Comparison of ENCODE assay signal across 8 mouse cellular contexts in genomic region chr11:95001058-95001457, GRCm38 (mm10). TPM values are rescaled to one million over a fixed set of nuclear protein-coding genes. Genes with fewer than 3 reads are reported as not detected.
DNase-seq lines count a peak whose midpoint lies in the region; ATAC-seq and TF ChIP-seq lines count a peak whose summit lies in the region.

No protein-coding gene starts in this region.

- WGBS in hindbrain, embryonic 15.5 days: 0% methylated on average over 8 of the region's 8 CpGs
- WGBS in limb, embryonic 12.5 days: 2% methylated on average over 8 of the region's 8 CpGs
- 4% methylated on average over 8 of the region's 8 CpGs for WGBS in midbrain, embryonic 12.5 days

- TF ChIP-seq CTCF in testis, adult 2 months (IDR thresholded peaks at IDR 0.05; ENCODE audit: control insufficient read depth, insufficient read depth, insufficient replicate concordance, low read depth, low read length): peak; percentile 84; the same call in 1 of the 2 replicates

- ATAC-seq in hindbrain, embryonic 15.5 days (ENCODE audit: low FRiP score, low read depth): peak; percentile 49; the same call in 1 of the 2 replicates
- 0 out of 2 replicates have a peak, but pooled peaks have one; percentile 29 for ATAC-seq in limb, embryonic 12.5 days (ENCODE audit: insufficient number of reproducible peaks, insufficient read depth, low FRiP score, low TSS enrichment, low read depth)
- peak; percentile 73 for ATAC-seq in midbrain, embryonic 12.5 days (ENCODE audit: low FRiP score, low read depth)

- peak overlapping the region; percentile 12; the same call in 1 of the 2 replicates for H3K9ac ChIP-seq in hindbrain, embryonic 15.5 days
- no peak overlapping the region; the same call in 1 of the 2 replicates for H3K9ac ChIP-seq in limb, embryonic 12.5 days (replicated peaks)
- H3K9ac ChIP-seq in midbrain, embryonic 12.5 days (replicated peaks): peak overlapping the region; percentile 8; the same call in 1 of the 2 replicates

- H3K27ac ChIP-seq in testis, adult 2 months (ENCODE audit: control insufficient read depth, insufficient read depth, low read depth, low read length): no peak overlapping the region
- peak overlapping the region; percentile 67 for H3K27ac ChIP-seq in hindbrain, embryonic 15.5 days (replicated peaks)
- peak overlapping the region; percentile 66 for H3K27ac ChIP-seq in limb, embryonic 12.5 days
- peak overlapping the region; percentile 75 for H3K27ac ChIP-seq in midbrain, embryonic 12.5 days (replicated peaks)

- no peak overlapping the region for H3K4me3 ChIP-seq in testis, adult 2 months (ENCODE audit: control insufficient read depth, low read depth, low read length)
- H3K4me3 ChIP-seq in hindbrain, embryonic 15.5 days: no peak overlapping the region
- 0 out of 2 replicates have a peak overlapping the region, but pooled peaks have one; percentile 3 for H3K4me3 ChIP-seq in limb, embryonic 12.5 days (replicated peaks)
- no peak overlapping the region for H3K4me3 ChIP-seq in midbrain, embryonic 12.5 days

- no peak for TF ChIP-seq POLR2A in testis, adult 2 months (IDR thresholded peaks at IDR 0.05; ENCODE audit: control insufficient read depth, low read depth, low read length)

- H3K27me3 ChIP-seq in testis, adult 2 months (ENCODE audit: control insufficient read depth, insufficient read depth, low read length): no peaks in the 10 kb centered on the region
- H3K27me3 ChIP-seq in hindbrain, embryonic 15.5 days: no peaks in the 10 kb centered on the region
- no peaks in the 10 kb centered on the region for H3K27me3 ChIP-seq in limb, embryonic 12.5 days
- H3K27me3 ChIP-seq in midbrain, embryonic 12.5 days: no peaks in the 10 kb centered on the region
- H3K27me3 ChIP-seq in splenic B cell, adult 2 months (ENCODE audit: control insufficient read depth, insufficient read depth, low read length, poor library complexity, severe bottlenecking): no peaks in the 10 kb centered on the region

- peaks cover 2% of the 10 kb centered on the region for H3K4me1 ChIP-seq in testis, adult 2 months (ENCODE audit: control insufficient read depth, insufficient read depth, low read length)
- peaks cover 34% of the 10 kb centered on the region for H3K4me1 ChIP-seq in hindbrain, embryonic 15.5 days (replicated peaks)
- peaks cover 16% of the 10 kb centered on the region for H3K4me1 ChIP-seq in limb, embryonic 12.5 days (replicated peaks)
- H3K4me1 ChIP-seq in midbrain, embryonic 12.5 days: peaks cover 25% of the 10 kb centered on the region

- H3K9me3 ChIP-seq in hindbrain, embryonic 15.5 days: no peaks in the 10 kb centered on the region
- H3K9me3 ChIP-seq in limb, embryonic 12.5 days: no peaks in the 10 kb centered on the region
- H3K9me3 ChIP-seq in midbrain, embryonic 12.5 days: no peaks in the 10 kb centered on the region

- no peak for DNase-seq in testis, postnatal 14 days (ENCODE audit: low spot score)
- DNase-seq in cerebellum, adult 9-10 months: peak; percentile 96
- DNase-seq in forelimb bud, embryonic 11.5 days (ENCODE audit: low read depth, low spot score): peak; percentile 76
- DNase-seq in splenic B cell, adult 2 months (ENCODE audit: low read depth, low spot score): peak; percentile 76

- H3K36me3 ChIP-seq in testis, adult 2 months (ENCODE audit: control insufficient read depth, insufficient read depth, low read length): no peaks in the 10 kb centered on the region
- peaks cover 38% of the 10 kb centered on the region for H3K36me3 ChIP-seq in hindbrain, embryonic 15.5 days
- peaks cover 96% of the 10 kb centered on the region for H3K36me3 ChIP-seq in limb, embryonic 12.5 days
- H3K36me3 ChIP-seq in midbrain, embryonic 12.5 days: peaks cover 86% of the 10 kb centered on the region
- H3K36me3 ChIP-seq in splenic B cell, adult 2 months (ENCODE audit: control insufficient read depth, insufficient read depth, low read length, poor library complexity, severe bottlenecking): peaks cover 3% of the 10 kb centered on the region

- peak overlapping the region; percentile 16; the same call in 1 of the 2 replicates for H3K4me2 ChIP-seq in hindbrain, embryonic 15.5 days
- H3K4me2 ChIP-seq in limb, embryonic 12.5 days: peak overlapping the region; percentile 27; the same call in 1 of the 2 replicates
- H3K4me2 ChIP-seq in midbrain, embryonic 12.5 days (replicated peaks): peak overlapping the region; percentile 18; the same call in 1 of the 2 replicates

RNA-seq across cellular contexts. Expression of gene Samd14, which starts 8.6 kb away (rescaled TPM):
- 0.67 and 0.75 TPM in 2 replicates for polyA plus RNA-seq in testis, adult 2 months (2012; rRNA removed)
- polyA plus RNA-seq in hindbrain, embryonic 15.5 days (2015; fragmentation: Nextera tagmentation; extraction: Ambion mirVana): 146 and 176 TPM in 2 replicates
- polyA plus RNA-seq in limb, embryonic 12.5 days (2016; fragmentation: Nextera tagmentation; extraction: Ambion mirVana): 34.6 and 37.7 TPM in 2 replicates
- 93.5 and 100 TPM in 2 replicates for polyA plus RNA-seq in midbrain, embryonic 12.5 days (2016; fragmentation: Nextera tagmentation; extraction: Ambion mirVana)

RNA-seq across cellular contexts. Expression of gene Ppp1r9b, which starts 10.2 kb away (rescaled TPM):
- polyA plus RNA-seq in testis, adult 2 months (2012; rRNA removed): 14.6 and 15.0 TPM in 2 replicates
- 20.7 and 21.4 TPM in 2 replicates for polyA plus RNA-seq in hindbrain, embryonic 15.5 days (2015; fragmentation: Nextera tagmentation; extraction: Ambion mirVana)
- polyA plus RNA-seq in limb, embryonic 12.5 days (2016; fragmentation: Nextera tagmentation; extraction: Ambion mirVana): 12.0 and 12.6 TPM in 2 replicates
- polyA plus RNA-seq in midbrain, embryonic 12.5 days (2016; fragmentation: Nextera tagmentation; extraction: Ambion mirVana): 15.7 and 17.7 TPM in 2 replicates

RNA-seq across cellular contexts. Expression of gene Sgca, which starts 24.9 kb away (rescaled TPM):
- 27.5 and 33.7 TPM in 2 replicates for polyA plus RNA-seq in testis, adult 2 months (2012; rRNA removed)
- polyA plus RNA-seq in hindbrain, embryonic 15.5 days (2015; fragmentation: Nextera tagmentation; extraction: Ambion mirVana): 0.19 TPM in 1 of 2 replicates, not detected in the other
- 2.8 and 3.0 TPM in 2 replicates for polyA plus RNA-seq in limb, embryonic 12.5 days (2016; fragmentation: Nextera tagmentation; extraction: Ambion mirVana)
- not detected in 2 replicates for polyA plus RNA-seq in midbrain, embryonic 12.5 days (2016; fragmentation: Nextera tagmentation; extraction: Ambion mirVana)

RNA-seq across cellular contexts. Expression of gene Hils1, which starts 33.7 kb away (rescaled TPM):
- polyA plus RNA-seq in testis, adult 2 months (2012; rRNA removed): 1,028 and 1,102 TPM in 2 replicates
- polyA plus RNA-seq in hindbrain, embryonic 15.5 days (2015; fragmentation: Nextera tagmentation; extraction: Ambion mirVana): not detected in 2 replicates
- not detected in 2 replicates for polyA plus RNA-seq in limb, embryonic 12.5 days (2016; fragmentation: Nextera tagmentation; extraction: Ambion mirVana)
- polyA plus RNA-seq in midbrain, embryonic 12.5 days (2016; fragmentation: Nextera tagmentation; extraction: Ambion mirVana): not detected in 2 replicates

RNA-seq across cellular contexts. Expression of gene Pdk2, which starts 40.1 kb away (rescaled TPM):
- polyA plus RNA-seq in testis, adult 2 months (2012; rRNA removed): 220 and 229 TPM in 2 replicates
- polyA plus RNA-seq in hindbrain, embryonic 15.5 days (2015; fragmentation: Nextera tagmentation; extraction: Ambion mirVana): 26.2 and 33.4 TPM in 2 replicates
- polyA plus RNA-seq in limb, embryonic 12.5 days (2016; fragmentation: Nextera tagmentation; extraction: Ambion mirVana): 21.9 and 22.4 TPM in 2 replicates
- polyA plus RNA-seq in midbrain, embryonic 12.5 days (2016; fragmentation: Nextera tagmentation; extraction: Ambion mirVana): 19.1 and 22.7 TPM in 2 replicates

Comparison
In these comparisons a context has a peak if more than half of its experiments do, and no peak if none do; other contexts are left out.
1. RNA of gene Samd14, which starts 8.6 kb away (polyA plus RNA-seq): 146 to 176 TPM in hindbrain, embryonic 15.5 days, 93.5 to 100 TPM in midbrain, embryonic 12.5 days and 34.6 to 37.7 TPM in limb, embryonic 12.5 days; 0.67 to 0.75 TPM in testis, adult 2 months; every median in the first group is over 10 times any median in the second.
2. Peak in every context shown above with its lines, with median percentiles within 50 percentile points of each other: ATAC-seq and H3K4me2 ChIP-seq.